Mouse (Mus musculus): ENCODE results near the gene Swap70.
A peak's percentile ranks its signal among the peaks of the same experiment; 100 is the strongest.

The Swap70 gene

GRCm38 (mm10) chr7:110313392-110314055 is 92.0 kb downstream of the Swap70 start:
- DNase-seq, result no peak

- DNase-seq, result peak; percentile 75
Observed at GRCm38 (mm10) chr7:110314401-110314890, 92.9 kb downstream of the Swap70 start.

- no peak for DNase-seq
Observed at GRCm38 (mm10) chr7:110315352-110315751, 93.8 kb downstream of the Swap70 start.

GRCm38 (mm10) chr7:110317412-110317811 is 95.9 kb downstream of the Swap70 start:
- no peak for DNase-seq

GRCm38 (mm10) chr7:110318971-110319519 is 97.5 kb downstream of the Swap70 start:
- no peak for DNase-seq

- no peak for DNase-seq
Observed at GRCm38 (mm10) chr7:110321106-110321505, 99.6 kb downstream of the Swap70 start.

GRCm38 (mm10) chr7:110324852-110325251 is 103.3 kb downstream of the Swap70 start:
- no peak for DNase-seq

- DNase-seq, result no peak
Observed at GRCm38 (mm10) chr7:110325381-110326110, 104.0 kb downstream of the Swap70 start.
